Mouse (Mus musculus) thymus, adult 2 months (tissue): ENCODE measurements at regions not wholly inside any gene's neighbourhood (a gene's known extent, or its start where the extent isn't known, plus 50 kb on each side); places are given as distances from the start of the nearest gene placed in this dataset.

ENCODE experiments used
- DNase-seq: peaks from one replicate; pipeline ENCODE4 v3.0.0; 2021
- H3K27ac ChIP-seq: fragments of 200-500 bp; 2 replicates; pipeline ENCODE4 v1.5.1; 2012; ENCODE audit warnings: low read length, control low read depth; ENCODE audit not compliant: control insufficient read depth, insufficient read depth
- H3K27me3 ChIP-seq: fragments of 200-500 bp; 2 replicates; pipeline ENCODE4 v1.6.1; 2012; ENCODE audit warnings: mild to moderate bottlenecking, low read length, moderate library complexity, mixed read lengths; ENCODE audit not compliant: control insufficient read depth, insufficient read depth
- H3K36me3 ChIP-seq: fragments of 200-500 bp; 2 replicates; pipeline ENCODE4 v1.6.1; 2012; ENCODE audit warnings: mild to moderate bottlenecking, low read length, moderate library complexity; ENCODE audit not compliant: control insufficient read depth, insufficient read depth
- H3K4me1 ChIP-seq: fragments of 200-500 bp; replicated peaks from 2 replicates; pipeline ENCODE4 v1.6.1; 2012; ENCODE audit warnings: low read length; ENCODE audit not compliant: control insufficient read depth, insufficient read depth
- H3K4me3 ChIP-seq: fragments of 200-500 bp; 2 replicates; pipeline ENCODE4 v1.5.1; 2012; ENCODE audit warnings: mild to moderate bottlenecking, low read length, control low read depth, moderate library complexity; ENCODE audit not compliant: control insufficient read depth, insufficient read depth
- CTCF ChIP-seq: fragments of 200-500 bp; IDR thresholded peaks from 2 replicates; pipeline ENCODE4 v1.5.1; 2012; ENCODE audit warnings: mild to moderate bottlenecking, control low read depth, low read length, moderate library complexity, borderline replicate concordance; ENCODE audit not compliant: control insufficient read depth, poor library complexity, insufficient read depth; ENCODE audit errors: extremely low read depth
- POLR2A ChIP-seq: fragments of 200-500 bp; IDR thresholded peaks from 2 replicates; pipeline ENCODE4 v1.6.1; 2012; ENCODE audit warnings: mild to moderate bottlenecking, low read length, control low read depth, moderate library complexity; ENCODE audit not compliant: control insufficient read depth, poor library complexity, insufficient read depth; ENCODE audit errors: extremely low read depth
- WGBS: fragments of 180-500 bp; shearing (Covaris S2); methylation state at CpG from one replicate; pipeline ENCODE4 v1.1.7; 2018; 5-methylcytosine and 5-hydroxymethylcytosine counted together

- TF ChIP-seq CTCF (no peak), POLR2A (no peak)
Observed at GRCm38 (mm10) chr6:147973059-147973458, 74.0 kb upstream of the Far2 start.

GRCm38 (mm10) chr6:147975917-147976316, 71.1 kb upstream of the Far2 start:
- H3K27ac ChIP-seq, result no peak overlapping the region
- no peaks in the 10 kb centered on the region for H3K36me3 ChIP-seq
- 90% methylated on average over 1 of the region's 1 CpGs for WGBS
- H3K4me3 ChIP-seq, result no peak overlapping the region
- H3K4me1 ChIP-seq, result no peaks in the 10 kb centered on the region
- H3K27me3 ChIP-seq, result no peaks in the 10 kb centered on the region
- TF ChIP-seq CTCF (no peak), POLR2A (no peak)
- no peak for DNase-seq

More at GRCm38 (mm10) chr6:147973059-147973458, 74.0 kb upstream of the Far2 start:
- H3K4me3 ChIP-seq, result no peak overlapping the region
- H3K36me3 ChIP-seq, result no peaks in the 10 kb centered on the region
- H3K4me1 ChIP-seq, result no peaks in the 10 kb centered on the region
- no peak overlapping the region for H3K27ac ChIP-seq
- WGBS, result 53% methylated on average over 2 of the region's 2 CpGs
- no peaks in the 10 kb centered on the region for H3K27me3 ChIP-seq
- no peak for DNase-seq

- Histone ChIP-seq H3K4me1 (no peaks in the 10 kb centered on the region), H3K27me3 (no peaks in the 10 kb centered on the region), H3K4me3 (no peak overlapping the region), H3K27ac (no peak overlapping the region), H3K36me3 (no peaks in the 10 kb centered on the region)
- DNase-seq, result no peak
- no peak for TF ChIP-seq POLR2A
- TF ChIP-seq CTCF, result no peak
- WGBS, result 84% methylated on average over 4 of the region's 4 CpGs
Observed at GRCm38 (mm10) chr6:147989381-147989780, 57.7 kb upstream of the Far2 start.
